Mouse (Mus musculus): ENCODE measurements around the gene Sppl2b. TPM values are rescaled to one million over a fixed set of nuclear protein-coding genes. Genes with fewer than 3 reads are reported as not detected.

Gene Sppl2b
- polyA plus RNA-seq, 1 experiment from 2014 or later: 28.4 TPM

DNA sequence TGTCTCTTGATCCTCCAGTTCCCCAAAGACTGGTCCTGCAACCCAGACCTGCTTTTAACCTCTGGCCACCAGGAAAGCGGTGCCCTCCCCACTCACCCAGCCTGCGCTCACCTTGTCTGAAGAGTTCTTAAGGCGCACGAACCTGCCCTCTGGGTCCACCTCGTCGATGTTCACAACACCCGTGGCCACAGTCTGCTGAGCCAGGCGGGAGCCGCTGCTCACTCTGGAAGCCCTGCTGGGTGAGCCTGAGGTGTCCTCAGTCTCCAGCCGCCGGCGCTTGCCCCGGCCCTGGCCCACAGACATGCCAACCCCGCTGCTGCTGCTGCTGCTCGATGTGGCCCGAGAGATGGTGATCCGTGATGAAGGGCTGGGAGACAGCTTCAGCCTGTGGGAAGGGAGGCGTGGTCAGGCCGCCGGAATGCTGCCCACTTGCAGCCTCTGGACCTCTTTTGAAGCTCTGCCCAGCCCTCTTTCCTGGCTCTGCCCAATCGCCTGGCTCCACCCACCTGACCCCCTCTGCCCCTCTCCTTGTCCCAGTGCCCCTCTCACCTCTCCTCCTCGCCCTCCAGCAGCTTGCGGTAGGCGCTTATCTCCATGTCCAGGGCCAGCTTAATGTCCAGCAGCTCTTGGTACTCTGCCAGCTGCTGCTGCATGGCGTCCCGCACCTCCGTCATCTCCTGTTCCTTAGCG, 49.1 kb downstream of the Sppl2b start:
- Histone ChIP-seq H3K36me3 (ENCODE audit: control insufficient read depth, insufficient read depth) (peaks cover 38% of the 10 kb centered on the region), H3K27ac (ENCODE audit: low read length) (no peak overlapping the region), H3K4me1 (ENCODE audit: control insufficient read depth, insufficient read depth, low read length) (peaks cover 10% of the 10 kb centered on the region), H3K4me3 (ENCODE audit: low read length) (no peak overlapping the region), H3K9me3 (replicated peaks; ENCODE audit: control insufficient read depth, low read length) (no peaks in the 10 kb centered on the region), H3K27me3 (ENCODE audit: control insufficient read depth, insufficient read depth, low read length) (no peaks in the 10 kb centered on the region), H3K4me2 (ENCODE audit: low read depth, low read length) (no peak overlapping the region), H3K9ac (ENCODE audit: low read length) (no peak overlapping the region)
- ATAC-seq (replicated peaks; ENCODE audit: extremely low read depth, insufficient read depth, low FRiP score): no peak
- 71% methylated on average over 28 of the region's 28 CpGs for WGBS

DNA sequence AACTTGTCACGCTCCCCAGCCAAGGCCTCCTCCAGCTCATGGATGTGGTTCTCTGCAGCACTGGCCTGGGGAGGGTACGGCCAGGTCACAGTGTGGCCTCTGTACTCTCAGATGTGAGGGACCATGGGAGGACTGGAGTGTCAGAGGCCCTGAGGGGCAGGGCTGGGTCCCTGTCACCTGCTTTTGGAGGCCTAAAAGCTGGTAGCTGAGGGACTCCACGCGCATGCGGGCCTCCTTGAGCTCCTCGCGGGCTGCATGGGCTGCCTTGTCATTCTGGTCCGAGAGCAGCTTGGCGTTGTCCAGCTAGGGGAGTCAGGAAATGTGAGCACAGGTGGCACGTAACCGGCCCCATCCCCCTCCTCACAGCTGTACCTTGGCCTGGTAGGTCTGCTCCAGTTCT, 49.6 kb downstream of the Sppl2b start:
- H3K9me3 ChIP-seq (replicated peaks; ENCODE audit: control insufficient read depth, low read length): no peaks in the 10 kb centered on the region
- H3K9ac ChIP-seq (ENCODE audit: low read length): no peak overlapping the region
- peaks cover 6% of the 10 kb centered on the region for H3K4me1 ChIP-seq (ENCODE audit: control insufficient read depth, insufficient read depth, low read length)
- no peak for ATAC-seq (replicated peaks; ENCODE audit: extremely low read depth, insufficient read depth, low FRiP score)
- no peaks in the 10 kb centered on the region for H3K27me3 ChIP-seq (ENCODE audit: control insufficient read depth, insufficient read depth, low read length)
- H3K4me2 ChIP-seq (ENCODE audit: low read depth, low read length): no peak overlapping the region
- H3K27ac ChIP-seq (ENCODE audit: low read length): no peak overlapping the region
- WGBS: 87% methylated on average over 11 of the region's 11 CpGs
- H3K36me3 ChIP-seq (ENCODE audit: control insufficient read depth, insufficient read depth): peaks cover 42% of the 10 kb centered on the region
- H3K4me3 ChIP-seq (ENCODE audit: low read length): no peak overlapping the region

DNA sequence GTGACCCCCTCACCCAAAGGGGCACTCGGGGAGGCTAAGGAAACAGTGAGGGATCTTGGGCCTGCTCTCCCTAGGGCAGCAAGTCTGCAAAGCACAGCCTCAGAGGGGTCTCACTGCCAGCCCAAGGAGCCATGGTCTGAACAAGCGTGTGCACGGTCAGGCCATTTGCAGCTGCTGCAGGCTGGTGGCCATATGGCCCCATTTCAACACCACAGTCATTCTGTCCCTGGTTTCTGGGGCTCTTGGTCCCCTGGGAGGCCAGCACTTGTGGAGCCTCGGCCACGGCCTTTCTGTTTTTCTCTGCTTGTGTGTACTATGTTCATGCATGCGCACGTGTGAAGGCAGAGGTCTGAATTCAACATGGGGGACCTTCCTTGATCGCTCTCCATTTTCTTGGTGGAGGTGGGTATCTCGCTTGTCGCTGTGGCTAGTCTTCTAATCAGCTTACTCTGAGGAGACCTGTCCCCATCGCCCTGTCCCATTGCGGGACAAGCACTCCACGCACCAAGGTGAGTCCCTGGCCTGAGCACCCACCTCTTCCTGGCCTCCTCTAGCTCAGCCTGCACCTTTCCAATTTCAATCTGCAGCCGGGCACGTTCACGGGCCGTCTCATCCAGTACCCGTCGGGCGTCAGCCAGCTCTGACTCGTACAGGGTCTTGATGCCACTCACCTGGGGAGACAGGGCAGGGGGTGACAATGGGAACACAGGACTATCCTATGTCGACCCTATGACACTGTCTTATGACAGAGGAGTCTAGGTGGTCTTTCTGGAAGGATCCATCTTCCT, 54.5 kb downstream of the Sppl2b start:
- Histone ChIP-seq H3K27ac (ENCODE audit: low read length) (no peak overlapping the region), H3K9me3 (replicated peaks; ENCODE audit: control insufficient read depth, low read length) (no peaks in the 10 kb centered on the region), H3K9ac (ENCODE audit: low read length) (no peak overlapping the region), H3K4me2 (ENCODE audit: low read depth, low read length) (no peak overlapping the region), H3K4me3 (ENCODE audit: low read length) (no peak overlapping the region), H3K36me3 (ENCODE audit: control insufficient read depth, insufficient read depth) (peaks cover 28% of the 10 kb centered on the region), H3K27me3 (ENCODE audit: control insufficient read depth, insufficient read depth, low read length) (no peaks in the 10 kb centered on the region), H3K4me1 (ENCODE audit: control insufficient read depth, insufficient read depth, low read length) (no peaks in the 10 kb centered on the region)
- ATAC-seq (replicated peaks; ENCODE audit: extremely low read depth, insufficient read depth, low FRiP score): no peak
- 94% methylated on average over 22 of the region's 22 CpGs for WGBS

DNA sequence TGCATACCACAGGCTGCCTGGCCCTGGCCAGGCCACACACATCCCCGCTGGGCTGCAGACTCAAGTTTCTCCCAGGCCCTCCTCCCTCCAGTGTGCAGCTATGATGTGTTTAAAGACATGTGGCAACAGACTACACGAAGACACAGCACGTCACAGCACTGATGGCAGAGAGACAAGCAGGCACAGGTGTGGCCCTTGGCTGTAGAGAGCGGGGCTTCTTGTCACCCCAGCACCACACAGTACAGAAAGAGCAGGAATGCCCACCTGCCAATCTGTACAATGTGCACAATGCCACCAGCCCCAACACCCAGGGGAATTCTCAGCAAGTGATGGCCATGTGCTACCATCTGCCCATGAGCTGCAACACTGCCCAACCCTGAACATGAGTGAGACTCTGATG, 56.3 kb downstream of the Sppl2b start:
- H3K27me3 ChIP-seq (ENCODE audit: control insufficient read depth, insufficient read depth, low read length): no peaks in the 10 kb centered on the region
- peaks cover 2% of the 10 kb centered on the region; the same call in 1 of the 2 replicates for H3K4me1 ChIP-seq (ENCODE audit: control insufficient read depth, insufficient read depth, low read length)
- no peak overlapping the region for H3K4me2 ChIP-seq (ENCODE audit: low read depth, low read length)
- no peaks in the 10 kb centered on the region for H3K9me3 ChIP-seq (replicated peaks; ENCODE audit: control insufficient read depth, low read length)
- H3K36me3 ChIP-seq (ENCODE audit: control insufficient read depth, insufficient read depth): peaks cover 19% of the 10 kb centered on the region
- H3K4me3 ChIP-seq (ENCODE audit: low read length): no peak overlapping the region
- no peak for ATAC-seq (replicated peaks; ENCODE audit: extremely low read depth, insufficient read depth, low FRiP score)
- H3K9ac ChIP-seq (ENCODE audit: low read length): no peak overlapping the region
- WGBS: 93% methylated on average over 4 of the region's 4 CpGs
- H3K27ac ChIP-seq (ENCODE audit: low read length): no peak overlapping the region

DNA sequence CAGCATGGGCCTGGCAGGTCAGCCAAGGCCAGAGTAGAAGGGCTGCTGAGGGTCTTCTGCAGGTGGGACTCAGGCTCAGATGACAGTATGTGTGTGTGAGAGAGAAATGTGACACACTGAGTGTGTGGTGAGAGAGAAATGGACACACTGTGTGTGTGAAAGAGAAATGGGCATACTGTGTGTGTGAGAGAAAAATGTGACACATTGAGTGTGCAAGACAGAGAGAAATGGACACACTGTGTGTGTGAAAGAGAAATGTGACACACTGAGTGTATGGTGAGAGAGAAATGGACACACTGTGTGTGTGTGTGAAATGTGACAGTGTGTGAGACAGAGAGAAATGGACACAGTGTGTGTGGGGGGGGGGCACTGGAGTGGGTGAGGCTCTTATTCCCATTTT, 56.8 kb downstream of the Sppl2b start:
- Histone ChIP-seq H3K27ac (ENCODE audit: low read length) (no peak overlapping the region), H3K4me2 (ENCODE audit: low read depth, low read length) (no peak overlapping the region), H3K36me3 (ENCODE audit: control insufficient read depth, insufficient read depth) (peaks cover 19% of the 10 kb centered on the region), H3K4me3 (ENCODE audit: low read length) (no peak overlapping the region), H3K4me1 (ENCODE audit: control insufficient read depth, insufficient read depth, low read length) (peaks cover 7% of the 10 kb centered on the region), H3K9ac (ENCODE audit: low read length) (no peak overlapping the region), H3K27me3 (ENCODE audit: control insufficient read depth, insufficient read depth, low read length) (no peaks in the 10 kb centered on the region), H3K9me3 (replicated peaks; ENCODE audit: control insufficient read depth, low read length) (no peaks in the 10 kb centered on the region)
- ATAC-seq (replicated peaks; ENCODE audit: extremely low read depth, insufficient read depth, low FRiP score): no peak

DNA sequence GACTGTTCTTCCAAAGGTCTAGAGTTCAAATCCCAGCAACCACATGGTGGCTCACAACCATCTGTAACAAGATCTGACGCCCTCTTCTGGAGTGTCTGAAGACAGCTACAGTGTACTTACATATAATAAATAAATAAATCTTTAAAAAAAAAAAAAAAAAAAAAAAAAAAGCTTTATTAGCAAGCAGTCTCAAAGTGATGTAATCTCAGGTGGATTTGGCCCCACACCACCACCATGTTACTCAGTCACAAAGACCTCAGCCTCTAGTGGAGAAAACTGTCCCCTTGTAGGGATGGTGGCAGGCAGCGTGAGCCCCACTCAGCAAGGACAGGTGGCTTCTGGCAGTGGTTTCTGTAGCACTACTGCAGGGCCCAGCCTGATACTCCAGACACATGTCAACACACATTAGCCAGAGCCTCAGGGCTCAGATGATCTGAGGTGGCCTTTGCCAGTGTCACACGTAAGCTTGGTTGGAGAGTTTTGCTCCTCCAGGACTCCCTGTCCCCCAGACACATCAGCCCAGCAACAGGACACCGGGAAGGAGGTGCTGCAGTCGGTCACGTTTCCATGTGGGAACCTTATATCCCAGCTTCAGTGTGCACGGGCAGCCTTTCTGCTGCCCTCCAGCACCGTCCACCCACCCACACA, 58.4 kb downstream of the Sppl2b start:
- H3K36me3 ChIP-seq (ENCODE audit: control insufficient read depth, insufficient read depth): peaks cover 10% of the 10 kb centered on the region; the same call in 1 of the 2 replicates
- peaks cover 12% of the 10 kb centered on the region for H3K4me1 ChIP-seq (ENCODE audit: control insufficient read depth, insufficient read depth, low read length)
- no peak overlapping the region for H3K4me2 ChIP-seq (ENCODE audit: low read depth, low read length)
- 81% methylated on average over 7 of the region's 8 CpGs for WGBS
- H3K4me3 ChIP-seq (ENCODE audit: low read length): no peak overlapping the region
- H3K9ac ChIP-seq (ENCODE audit: low read length): no peak overlapping the region
- no peak overlapping the region for H3K27ac ChIP-seq (ENCODE audit: low read length)
- no peak for ATAC-seq (replicated peaks; ENCODE audit: extremely low read depth, insufficient read depth, low FRiP score)
- no peaks in the 10 kb centered on the region for H3K27me3 ChIP-seq (ENCODE audit: control insufficient read depth, insufficient read depth, low read length)
- no peaks in the 10 kb centered on the region for H3K9me3 ChIP-seq (replicated peaks; ENCODE audit: control insufficient read depth, low read length)

DNA sequence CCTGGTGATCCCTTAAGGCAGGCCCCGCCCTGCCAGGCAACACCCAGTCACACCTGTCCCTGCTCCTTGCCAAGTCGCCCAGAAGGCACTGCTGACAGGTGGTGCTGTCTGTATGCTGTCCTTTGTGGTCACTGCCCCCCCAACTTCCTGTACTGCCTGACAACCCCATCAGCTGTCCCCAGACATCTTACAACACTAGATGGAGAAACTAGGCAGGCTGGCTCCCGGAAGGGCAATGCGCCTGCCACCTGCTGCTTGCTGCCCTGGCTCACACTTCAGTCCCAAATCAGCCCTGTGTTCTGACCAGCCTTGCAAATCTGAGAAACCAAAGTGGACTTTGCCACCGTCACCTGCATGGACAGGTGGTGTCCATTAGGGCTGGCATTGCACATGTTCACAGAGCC, 59.2 kb downstream of the Sppl2b start:
- peaks cover 5% of the 10 kb centered on the region; the same call in 1 of the 2 replicates for H3K36me3 ChIP-seq (ENCODE audit: control insufficient read depth, insufficient read depth)
- 82% methylated on average over 5 of the region's 5 CpGs for WGBS
- H3K27me3 ChIP-seq (ENCODE audit: control insufficient read depth, insufficient read depth, low read length): no peaks in the 10 kb centered on the region
- H3K9ac ChIP-seq (ENCODE audit: low read length): no peak overlapping the region
- H3K9me3 ChIP-seq (replicated peaks; ENCODE audit: control insufficient read depth, low read length): no peaks in the 10 kb centered on the region
- H3K4me2 ChIP-seq (ENCODE audit: low read depth, low read length): no peak overlapping the region
- H3K27ac ChIP-seq (ENCODE audit: low read length): no peak overlapping the region
- ATAC-seq (replicated peaks; ENCODE audit: extremely low read depth, insufficient read depth, low FRiP score): no peak
- peaks cover 12% of the 10 kb centered on the region for H3K4me1 ChIP-seq (ENCODE audit: control insufficient read depth, insufficient read depth, low read length)
- H3K4me3 ChIP-seq (ENCODE audit: low read length): no peak overlapping the region

DNA sequence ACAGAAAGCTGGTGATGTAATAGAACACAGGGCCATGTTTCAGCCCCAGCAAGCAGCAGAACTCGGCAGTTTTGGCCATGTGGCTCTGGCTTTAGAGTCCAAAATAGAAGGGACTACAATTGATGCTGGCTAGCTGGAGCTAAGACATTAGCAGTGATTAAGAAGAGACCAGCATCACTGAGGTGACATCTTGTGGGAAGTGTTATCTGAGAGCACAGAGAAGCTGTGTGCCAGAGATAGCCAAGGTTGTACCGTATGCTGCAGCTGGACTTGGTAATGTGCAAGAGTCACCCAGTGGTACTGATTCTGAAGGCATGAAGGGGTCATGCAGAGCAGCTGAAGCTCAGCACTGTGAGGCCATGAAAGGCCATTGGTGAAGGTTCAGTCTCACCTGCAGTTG, 60.2 kb downstream of the Sppl2b start:
- Histone ChIP-seq H3K4me1 (ENCODE audit: control insufficient read depth, insufficient read depth, low read length) (peaks cover 12% of the 10 kb centered on the region), H3K4me3 (ENCODE audit: low read length) (no peak overlapping the region), H3K9ac (ENCODE audit: low read length) (no peak overlapping the region), H3K27me3 (ENCODE audit: control insufficient read depth, insufficient read depth, low read length) (no peaks in the 10 kb centered on the region), H3K4me2 (ENCODE audit: low read depth, low read length) (no peak overlapping the region), H3K27ac (ENCODE audit: low read length) (no peak overlapping the region), H3K9me3 (replicated peaks; ENCODE audit: control insufficient read depth, low read length) (no peaks in the 10 kb centered on the region), H3K36me3 (ENCODE audit: control insufficient read depth, insufficient read depth) (no peaks in the 10 kb centered on the region)
- ATAC-seq (replicated peaks; ENCODE audit: extremely low read depth, insufficient read depth, low FRiP score): no peak
- WGBS: 75% methylated on average over 2 of the region's 2 CpGs

DNA sequence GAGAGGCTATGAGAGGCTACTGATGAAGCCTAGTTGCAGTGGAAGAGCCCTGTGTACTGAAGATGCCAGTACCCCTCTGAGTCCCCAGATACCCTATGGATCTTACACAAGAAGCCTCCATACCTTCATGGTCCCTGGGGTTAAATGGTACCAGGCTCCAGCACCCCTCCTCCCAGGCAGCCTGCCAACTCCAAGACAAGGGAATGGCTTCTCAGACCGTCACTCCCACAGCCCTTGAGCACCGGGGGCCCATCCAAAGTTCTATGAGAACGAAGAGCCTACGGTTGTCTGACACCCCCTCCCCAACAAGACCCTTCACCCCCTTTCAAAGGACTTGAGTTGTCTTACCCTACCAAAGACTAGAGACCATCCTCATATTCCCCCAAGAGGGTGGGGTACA, 60.7 kb downstream of the Sppl2b start:
- 74% methylated on average over 4 of the region's 4 CpGs for WGBS
- Histone ChIP-seq H3K36me3 (ENCODE audit: control insufficient read depth, insufficient read depth) (no peaks in the 10 kb centered on the region), H3K4me1 (ENCODE audit: control insufficient read depth, insufficient read depth, low read length) (peaks cover 12% of the 10 kb centered on the region), H3K9me3 (replicated peaks; ENCODE audit: control insufficient read depth, low read length) (no peaks in the 10 kb centered on the region), H3K27me3 (ENCODE audit: control insufficient read depth, insufficient read depth, low read length) (no peaks in the 10 kb centered on the region), H3K9ac (ENCODE audit: low read length) (no peak overlapping the region), H3K27ac (ENCODE audit: low read length) (no peak overlapping the region), H3K4me2 (ENCODE audit: low read depth, low read length) (no peak overlapping the region), H3K4me3 (ENCODE audit: low read length) (no peak overlapping the region)
- ATAC-seq (replicated peaks; ENCODE audit: extremely low read depth, insufficient read depth, low FRiP score): no peak
